Mouse (Mus musculus): ENCODE measurements around the gene Ttc8.
"Not testable (repeated sequence)": the region's sequence is repeated elsewhere in the genome, so short reads cannot be mapped to it uniquely, and the experiment has no call there.

Ttc8 gene

GRCm38 (mm10) chr12:98920194-98920991 lies at the start of gene Ttc8:
Gene Ttc8, plus strand, starts transcription at chr12:98920574.
- DNase-seq, result peak; percentile 90

- no peak for DNase-seq
These were observed 47.5 kb upstream of the Ttc8 start for GRCm38 (mm10) chr12:98872836-98873235.

- DNase-seq, result no peak
These were observed 45.2 kb upstream of the Ttc8 start for GRCm38 (mm10) chr12:98875216-98875615.

GRCm38 (mm10) chr12:98878693-98879092 lies 41.7 kb upstream of the Ttc8 start:
- no peak for DNase-seq

- no peak for DNase-seq
These were observed 38.6 kb upstream of the Ttc8 start for GRCm38 (mm10) chr12:98881796-98882195.

GRCm38 (mm10) chr12:98884515-98884914 lies 35.9 kb upstream of the Ttc8 start:
- no peak for DNase-seq

- no peak for DNase-seq
These were observed 23.6 kb upstream of the Ttc8 start for GRCm38 (mm10) chr12:98896761-98897160.

- DNase-seq, result no peak
These were observed 20.7 kb upstream of the Ttc8 start for GRCm38 (mm10) chr12:98899676-98900075.

GRCm38 (mm10) chr12:98900341-98900880 lies 20.0 kb upstream of the Ttc8 start:
- no peak for DNase-seq

- DNase-seq, result peak; percentile 84
These were observed 19.2 kb upstream of the Ttc8 start, which contains the start of gene Eml5 for GRCm38 (mm10) chr12:98900881-98901801. Gene Eml5, minus strand, starts transcription at chr12:98901484.

GRCm38 (mm10) chr12:98905466-98905865 lies 14.9 kb upstream of the Ttc8 start:
- no peak for DNase-seq

GRCm38 (mm10) chr12:98910096-98910495 lies 10.3 kb upstream of the Ttc8 start:
- no peak for DNase-seq

GRCm38 (mm10) chr12:98931174-98931573 lies 10.8 kb downstream of the Ttc8 start:
- no peak for DNase-seq

GRCm38 (mm10) chr12:98932441-98932840 lies 12.1 kb downstream of the Ttc8 start:
- DNase-seq, result no peak

- no peak for DNase-seq
These were observed 12.5 kb downstream of the Ttc8 start for GRCm38 (mm10) chr12:98932856-98933255.

- DNase-seq, result not testable (repeated sequence)
These were observed 30.9 kb downstream of the Ttc8 start for GRCm38 (mm10) chr12:98951295-98951694.

GRCm38 (mm10) chr12:98956951-98957350 lies 36.6 kb downstream of the Ttc8 start:
- no peak for DNase-seq

GRCm38 (mm10) chr12:98957455-98957854 lies 37.1 kb downstream of the Ttc8 start:
- no peak for DNase-seq

- DNase-seq, result no peak
These were observed 40.6 kb downstream of the Ttc8 start for GRCm38 (mm10) chr12:98961008-98961407.

GRCm38 (mm10) chr12:98961415-98961814 lies 41.0 kb downstream of the Ttc8 start:
- no peak for DNase-seq

GRCm38 (mm10) chr12:98965441-98966135 lies 45.2 kb downstream of the Ttc8 start:
- DNase-seq, result no peak

GRCm38 (mm10) chr12:98972291-98972690 lies 51.9 kb downstream of the Ttc8 start:
- DNase-seq, result no peak

- DNase-seq, result no peak
These were observed 53.1 kb downstream of the Ttc8 start for GRCm38 (mm10) chr12:98973461-98973860.
